Mouse (Mus musculus): Measurements from ENCODE around the gene Map2k2.

Map2k2 gene

GRCm38 (mm10) chr10:81094931-81095678 is 10.6 kb upstream of the Map2k2 start:
- peak; percentile 35 for DNase-seq (ENCODE audit: low read depth, low spot score)

- DNase-seq (ENCODE audit: low read depth, low spot score): peak; percentile 100
Measured at GRCm38 (mm10) chr10:81106113-81106721, 502 bp downstream of the Map2k2 start.

GRCm38 (mm10) chr10:81112946-81113345 is 7.2 kb downstream of the Map2k2 start:
- DNase-seq (ENCODE audit: low read depth, low spot score): peak; percentile 79

GRCm38 (mm10) chr10:81119625-81120024 is 13.9 kb downstream of the Map2k2 start:
- DNase-seq (ENCODE audit: low read depth, low spot score): no peak

- DNase-seq (ENCODE audit: low read depth, low spot score): no peak
Measured at GRCm38 (mm10) chr10:81120650-81121049, 14.9 kb downstream of the Map2k2 start.

GRCm38 (mm10) chr10:81122889-81123288 is 17.2 kb downstream of the Map2k2 start:
- no peak for DNase-seq (ENCODE audit: low read depth, low spot score)

- DNase-seq (ENCODE audit: low read depth, low spot score): no peak
Measured at GRCm38 (mm10) chr10:81123500-81123899, 17.8 kb downstream of the Map2k2 start.

GRCm38 (mm10) chr10:81134181-81134587 is 28.5 kb downstream of the Map2k2 start:
- DNase-seq (ENCODE audit: low read depth, low spot score): peak; percentile 79

GRCm38 (mm10) chr10:81134966-81135681 is 29.4 kb downstream of the Map2k2 start, which contains the start of gene Zbtb7a:
Zbtb7a (plus strand) TSS chr10:81135220.
- peak; percentile 52 for DNase-seq (ENCODE audit: low read depth, low spot score)

- DNase-seq (ENCODE audit: low read depth, low spot score): peak; percentile 57
Measured at GRCm38 (mm10) chr10:81135831-81136705, 30.4 kb downstream of the Map2k2 start.

GRCm38 (mm10) chr10:81136706-81137231 is 31.1 kb downstream of the Map2k2 start:
- no peak for DNase-seq (ENCODE audit: low read depth, low spot score)

GRCm38 (mm10) chr10:81137252-81138130 is 31.8 kb downstream of the Map2k2 start:
- peak; percentile 99 for DNase-seq (ENCODE audit: low read depth, low spot score)

GRCm38 (mm10) chr10:81138131-81138782 is 32.5 kb downstream of the Map2k2 start:
- DNase-seq (ENCODE audit: low read depth, low spot score): peak; percentile 65

GRCm38 (mm10) chr10:81138821-81139528 is 33.3 kb downstream of the Map2k2 start:
- no peak for DNase-seq (ENCODE audit: low read depth, low spot score)

- DNase-seq (ENCODE audit: low read depth, low spot score): no peak
Measured at GRCm38 (mm10) chr10:81139529-81139846, 33.8 kb downstream of the Map2k2 start.

GRCm38 (mm10) chr10:81140005-81140404 is 34.3 kb downstream of the Map2k2 start:
- DNase-seq (ENCODE audit: low read depth, low spot score): no peak

GRCm38 (mm10) chr10:81140717-81141454 is 35.2 kb downstream of the Map2k2 start:
- DNase-seq (ENCODE audit: low read depth, low spot score): peak; percentile 69

GRCm38 (mm10) chr10:81141455-81142210 is 35.9 kb downstream of the Map2k2 start:
- peak; percentile 82 for DNase-seq (ENCODE audit: low read depth, low spot score)

Data from R1 (cell line).